Mouse (Mus musculus) CH12.LX (cell line): Measurements from ENCODE around the gene Tpst2. TPM values are rescaled to one million over a fixed set of nuclear protein-coding genes. Genes with fewer than 3 reads are reported as not detected.
A peak's percentile ranks its signal among the peaks of the same experiment; 100 is the strongest.

Experiments
- DNase-seq: peaks from one replicate; pipeline ENCODE4 v3.0.0-alpha.2; 2013; ENCODE audit errors: extremely low read depth
- H3K27ac ChIP-seq: 2 replicates; pipeline ENCODE4 v1.5.1; 2012; ENCODE audit warnings: low read depth, mild to moderate bottlenecking, control low read depth, moderate library complexity; ENCODE audit not compliant: insufficient read depth
- H3K27me3 ChIP-seq: replicated peaks from 2 replicates; pipeline ENCODE3; 2012; ENCODE audit warnings: inconsistent platforms
- H3K36me3 ChIP-seq, 2 experiments: replicated peaks in 1 of 2; 2 replicates each; pipeline versions ENCODE3 to v1.6.1; 2012; ENCODE audit warnings: inconsistent platforms in 1 of 2, low read length in 1 of 2, mild to moderate bottlenecking in 1 of 2, mixed read lengths in 1 of 2, moderate library complexity in 1 of 2; ENCODE audit not compliant: control insufficient read depth in 1 of 2, insufficient read depth in 1 of 2
- H3K4me1 ChIP-seq, 2 experiments: 2 replicates each; pipeline ENCODE4 v1.6.1; 2012; ENCODE audit warnings: inconsistent platforms in 1 of 2, moderate library complexity in 1 of 2; ENCODE audit not compliant: insufficient read depth in 2 of 2, control insufficient read depth in 1 of 2
- H3K4me2 ChIP-seq: 2 replicates; pipeline ENCODE4 v1.6.1; 2012; ENCODE audit warnings: low read depth, mild to moderate bottlenecking, control low read depth; ENCODE audit not compliant: poor library complexity, insufficient read depth, severe bottlenecking
- H3K4me3 ChIP-seq, 3 experiments: fragments of 150-350 bp in 1 of 3; sonication (generic) in 1 of 3; replicated peaks in 1 of 3; 2 replicates each; pipeline versions ENCODE3 to v1.5.1; 2011 to 2012; ENCODE audit warnings: low read depth in 2 of 3, low read length in 2 of 3, mild to moderate bottlenecking in 2 of 3, moderate library complexity in 2 of 3, control low read depth in 1 of 3, improper control_type of control experiment in 1 of 3, inconsistent platforms in 1 of 3, mixed read lengths in 1 of 3; ENCODE audit not compliant: poor library complexity in 1 of 3
- H3K79me2 ChIP-seq: replicated peaks from 2 replicates; pipeline ENCODE4 v1.6.1; 2012; ENCODE audit warnings: mild to moderate bottlenecking, moderate library complexity; ENCODE audit not compliant: control insufficient read depth, poor library complexity, insufficient read depth, severe bottlenecking; ENCODE audit errors: extremely low read depth
- H3K9ac ChIP-seq: 2 replicates; pipeline ENCODE4 v1.6.1; 2012; ENCODE audit warnings: low read depth, mild to moderate bottlenecking, control low read depth, moderate library complexity; ENCODE audit not compliant: insufficient read depth
- H3K9me3 ChIP-seq: replicated peaks from 2 replicates; pipeline ENCODE3; 2012; ENCODE audit warnings: low read length, inconsistent platforms, mixed read lengths
- BHLHE40 ChIP-seq: IDR thresholded peaks from 2 replicates; pipeline ENCODE4 v1.6.1; 2011; ENCODE audit warnings: mild to moderate bottlenecking, low read depth, low read length, improper control_type of control experiment
- CHD1 ChIP-seq: IDR thresholded peaks from 2 replicates; pipeline ENCODE4 v1.6.1; 2012; ENCODE audit warnings: low read depth, low read length, improper control_type of control experiment, inconsistent platforms
- CHD2 ChIP-seq: IDR thresholded peaks from 2 replicates; pipeline ENCODE4 v1.6.1; 2011; ENCODE audit warnings: low read length, improper control_type of control experiment
- CTCF ChIP-seq, 2 experiments: IDR thresholded peaks in 1 of 2; conservative IDR thresholded peaks in 1 of 2; 2 replicates each; pipeline ENCODE4 v1.5.1; 2011 to 2012; ENCODE audit warnings: low read depth in 2 of 2, low read length in 2 of 2, improper control_type of control experiment in 1 of 2, inconsistent platforms in 1 of 2, mild to moderate bottlenecking in 1 of 2, moderate library complexity in 1 of 2
- E2F4 ChIP-seq: IDR thresholded peaks from 2 replicates; pipeline ENCODE4 v1.6.1; 2011; ENCODE audit warnings: low read depth, low read length, improper control_type of control experiment; ENCODE audit not compliant: insufficient replicate concordance
- EP300 ChIP-seq: IDR thresholded peaks from 2 replicates; pipeline ENCODE4 v1.6.1; 2011; ENCODE audit warnings: low read length, improper control_type of control experiment
- ETS1 ChIP-seq: conservative IDR thresholded peaks from 2 replicates; pipeline ENCODE4 v1.6.1; 2012; ENCODE audit warnings: low read depth, mild to moderate bottlenecking, inconsistent platforms, low read length, improper control_type of control experiment, moderate library complexity
- GABPA ChIP-seq: IDR thresholded peaks from 2 replicates; pipeline ENCODE4 v1.6.1; 2012; ENCODE audit warnings: low read depth, low read length, improper control_type of control experiment, inconsistent platforms; ENCODE audit not compliant: insufficient replicate concordance
- HCFC1 ChIP-seq: IDR thresholded peaks from 2 replicates; pipeline ENCODE4 v1.6.1; 2012; ENCODE audit warnings: low read depth, mild to moderate bottlenecking, inconsistent platforms, low read length, improper control_type of control experiment
- IRF4 ChIP-seq: IDR thresholded peaks from 2 replicates; pipeline ENCODE4 v1.6.1; 2014; ENCODE audit warnings: low read depth, mild to moderate bottlenecking, inconsistent platforms, low read length, improper control_type of control experiment
- JUN ChIP-seq: IDR thresholded peaks from 2 replicates; pipeline ENCODE4 v1.6.1; 2011; ENCODE audit warnings: low read depth, mild to moderate bottlenecking, low read length, improper control_type of control experiment, moderate library complexity; ENCODE audit not compliant: insufficient read depth
- JUND ChIP-seq: conservative IDR thresholded peaks from 2 replicates; pipeline ENCODE4 v1.6.1; 2011; ENCODE audit warnings: low read depth, low read length, improper control_type of control experiment
- KAT2A ChIP-seq: IDR thresholded peaks from 2 replicates; pipeline ENCODE4 v1.6.1; 2012; ENCODE audit warnings: low read length, improper control_type of control experiment, inconsistent platforms; ENCODE audit not compliant: insufficient replicate concordance
- MAFK ChIP-seq: IDR thresholded peaks from 2 replicates; pipeline ENCODE4 v1.6.1; 2011; ENCODE audit warnings: low read length, improper control_type of control experiment; ENCODE audit not compliant: insufficient replicate concordance
- MAX ChIP-seq: IDR thresholded peaks from 2 replicates; pipeline ENCODE4 v1.6.1; 2011; ENCODE audit warnings: low read length, improper control_type of control experiment
- MAZ ChIP-seq: IDR thresholded peaks from 2 replicates; pipeline ENCODE4 v1.6.1; 2012; ENCODE audit warnings: low read depth, mild to moderate bottlenecking, inconsistent platforms, low read length, improper control_type of control experiment, moderate library complexity
- MEF2A ChIP-seq: IDR thresholded peaks from 2 replicates; pipeline ENCODE4 v1.6.1; 2014; ENCODE audit warnings: low read depth, mild to moderate bottlenecking, inconsistent platforms, low read length, improper control_type of control experiment, borderline replicate concordance
- MXI1 ChIP-seq: IDR thresholded peaks from 2 replicates; pipeline ENCODE4 v1.6.1; 2011; ENCODE audit warnings: mild to moderate bottlenecking, low read depth, low read length, improper control_type of control experiment
- MYC ChIP-seq: IDR thresholded peaks from 2 replicates; pipeline ENCODE4 v1.6.1; 2011; ENCODE audit warnings: low read depth, mild to moderate bottlenecking, improper control_type of control experiment, low read length
- NELFE ChIP-seq: IDR thresholded peaks from 2 replicates; pipeline ENCODE4 v1.6.1; 2011; ENCODE audit warnings: low read depth, low read length, improper control_type of control experiment
- NRF1 ChIP-seq: IDR thresholded peaks from 2 replicates; pipeline ENCODE4 v1.6.1; 2014; ENCODE audit warnings: low read depth, mild to moderate bottlenecking, inconsistent platforms, low read length, improper control_type of control experiment, moderate library complexity
- PAX5 ChIP-seq: IDR thresholded peaks from 2 replicates; pipeline ENCODE4 v1.6.1; 2012; ENCODE audit warnings: low read length, inconsistent platforms, mixed read lengths
- POLR2A ChIP-seq: IDR thresholded peaks from 2 replicates; pipeline ENCODE4 v1.6.1; 2011; ENCODE audit warnings: low read depth, mild to moderate bottlenecking, improper control_type of control experiment, low read length
- POLR2AphosphoS2 ChIP-seq: IDR thresholded peaks from 2 replicates; pipeline ENCODE4 v1.6.1; 2011; ENCODE audit warnings: low read depth, low read length, improper control_type of control experiment
- RAD21 ChIP-seq: IDR thresholded peaks from 2 replicates; pipeline ENCODE4 v1.6.1; 2011; ENCODE audit warnings: low read depth, mild to moderate bottlenecking, low read length, improper control_type of control experiment, moderate library complexity
- RCOR1 ChIP-seq: conservative IDR thresholded peaks from 2 replicates; pipeline ENCODE4 v1.6.1; 2012; ENCODE audit warnings: low read depth, mild to moderate bottlenecking, inconsistent platforms, low read length, improper control_type of control experiment
- SIN3A ChIP-seq: IDR thresholded peaks from 2 replicates; pipeline ENCODE4 v1.6.1; 2012; ENCODE audit warnings: low read length, improper control_type of control experiment, inconsistent platforms
- SMC3 ChIP-seq: IDR thresholded peaks from 2 replicates; pipeline ENCODE4 v1.6.1; 2011; ENCODE audit warnings: low read depth, low read length, improper control_type of control experiment
- TBP ChIP-seq: conservative IDR thresholded peaks from 2 replicates; pipeline ENCODE4 v1.6.1; 2011; ENCODE audit warnings: low read depth, low read length, improper control_type of control experiment
- TCF12 ChIP-seq: IDR thresholded peaks from 2 replicates; pipeline ENCODE4 v1.6.1; 2014; ENCODE audit warnings: low read depth, mild to moderate bottlenecking, inconsistent platforms, low read length, improper control_type of control experiment
- UBTF ChIP-seq: IDR thresholded peaks from 2 replicates; pipeline ENCODE4 v1.6.1; 2012; ENCODE audit warnings: low read depth, mild to moderate bottlenecking, inconsistent platforms, low read length, improper control_type of control experiment, moderate library complexity
- USF1 ChIP-seq: IDR thresholded peaks from 2 replicates; pipeline ENCODE4 v1.6.1; 2014; ENCODE audit warnings: low read depth, mild to moderate bottlenecking, inconsistent platforms, low read length, improper control_type of control experiment
- USF2 ChIP-seq: conservative IDR thresholded peaks from 2 replicates; pipeline ENCODE4 v1.6.1; 2011; ENCODE audit warnings: low read depth, low read length, improper control_type of control experiment
- ZC3H11A ChIP-seq: IDR thresholded peaks from 2 replicates; pipeline ENCODE4 v1.6.1; 2012; ENCODE audit warnings: low read depth, mild to moderate bottlenecking, inconsistent platforms, low read length, improper control_type of control experiment
- ZKSCAN1 ChIP-seq: IDR thresholded peaks from 2 replicates; pipeline ENCODE4 v1.6.1; 2012; ENCODE audit warnings: low read depth, inconsistent platforms, low read length, improper control_type of control experiment, borderline replicate concordance
- ZMIZ1 ChIP-seq: IDR thresholded peaks from 2 replicates; pipeline ENCODE4 v1.6.1; 2012; ENCODE audit warnings: low read depth, mild to moderate bottlenecking, inconsistent platforms, low read length, improper control_type of control experiment
- ZNF384 ChIP-seq: IDR thresholded peaks from 2 replicates; pipeline ENCODE4 v1.6.1; 2012; ENCODE audit warnings: low read depth, low read length, improper control_type of control experiment, inconsistent platforms
- dilution Hi-C: fragments of 300-500 bp; cut with MboI; formaldehyde crosslinking; loops from 2 replicates; pipeline ENCODE4 v1.14.3; 2020; ENCODE audit warnings: low sequenced_read_pairs; ENCODE audit not compliant: extremely low pct_unique_long_range_greater_than_20kb, extremely low pct_ligation_motif_present
- in situ Hi-C: fragments of 300-500 bp; cut with MboI; formaldehyde crosslinking; loops from 3 replicates; pipeline ENCODE4 v1.14.3; 2019; ENCODE audit warnings: low sequenced_read_pairs, low pct_ligation_motif_present, low pct_unique_long_range_greater_than_20kb, mixed read lengths
- polyA plus RNA-seq: library from polyadenylated mRNA; unstranded; fragments of >175 nt; gene quantifications from 2 replicates; pipeline ENCODE4 v1.2.1, GENCODE M21; 2012; ENCODE audit warnings: low read depth; ENCODE audit not compliant: insufficient read length
- total RNA-seq, 2 experiments: library from RNA; depleted of rRNA; stranded (reverse); fragments of 300-350 nt in 1 of 2; fragments of >200 nt in 1 of 2; gene quantifications; 2 replicates each; pipeline ENCODE4 v1.2.3; 2012 to 2014

The Tpst2 gene
- total and polyA plus RNA-seq, 3 experiments: 12.6 to 20.7 (median 15.6) TPM

DNA sequence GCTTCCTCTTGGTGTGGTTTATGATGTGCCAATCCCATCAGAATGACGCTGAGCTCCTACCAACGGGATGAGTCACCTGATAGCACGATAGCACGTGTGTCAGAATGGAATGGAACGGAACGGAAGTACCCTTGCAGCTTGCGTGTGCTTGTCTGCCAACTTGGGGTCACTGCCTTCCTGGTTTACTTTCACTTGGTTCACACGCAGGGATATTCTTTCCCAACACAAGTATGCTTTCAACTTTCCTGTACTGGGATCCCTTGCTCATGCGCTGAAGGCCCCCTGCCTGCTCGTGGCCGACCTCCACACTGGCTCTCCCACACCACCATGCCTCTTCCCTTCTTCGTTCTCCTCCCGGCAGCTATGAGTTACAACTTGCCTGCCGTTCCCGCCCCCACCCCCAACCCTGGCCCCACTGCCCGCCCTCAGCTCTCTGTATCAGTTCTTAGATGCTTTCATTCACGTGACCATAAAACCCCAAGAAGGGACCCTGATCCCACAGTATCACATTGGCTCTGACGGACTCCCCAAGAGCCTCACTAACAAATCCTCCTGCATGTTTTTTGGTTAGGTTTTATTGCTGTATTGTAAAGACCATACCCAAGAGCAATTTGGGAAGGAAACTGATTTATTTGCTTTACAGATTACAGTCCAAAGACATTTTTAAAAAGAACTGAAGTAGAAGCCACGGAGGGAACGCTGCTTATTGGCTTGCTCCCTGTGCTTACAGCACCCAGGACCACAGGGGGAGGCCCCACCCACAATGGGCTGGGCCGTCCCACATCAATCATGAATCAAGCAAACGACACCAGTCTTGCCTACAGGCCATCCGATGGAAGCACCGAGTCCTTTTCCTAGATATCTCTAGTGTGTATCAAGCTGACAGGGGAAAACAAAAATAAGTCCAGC is 48.4 kb downstream of the Tpst2 start:
- dilution Hi-C loops: no loop called here
- TF ChIP-seq KAT2A (no peak), SMC3 (peak; percentile 9; the same call in 1 of the 2 replicates), BHLHE40 (peak; percentile 75), GABPA (no peak), HCFC1 (no peak; the same call in 1 of the 2 replicates), E2F4 (no peak), NELFE (peak; percentile 57), USF1 (peak; percentile 32; the same call in 1 of the 2 replicates), USF2 (no peak), PAX5 (no peak), UBTF (no peak), ZMIZ1 (peak; percentile 74; the same call in 1 of the 2 replicates), ZC3H11A (no peak), CTCF (conservative IDR thresholded peaks at IDR 0.05 in 1 of 2, IDR thresholded peaks at IDR 0.05 in 1 of 2; ENCODE audit: low read depth in 2 of 2, low read length in 2 of 2) (no peak), RAD21 (no peak; the same call in 1 of the 2 replicates), MAFK (no peak), JUND (no peak), TCF12 (peak; percentile 65; the same call in 1 of the 2 replicates), NRF1 (peak; percentile 50), ETS1 (no peak; the same call in 1 of the 2 replicates), POLR2A (peak; percentile 58), IRF4 (peak; percentile 13; the same call in 1 of the 2 replicates), ZKSCAN1 (no peak), RCOR1 (peak; percentile 49; the same call in 1 of the 2 replicates), CHD1 (0 out of 2 replicates have a peak, but pooled peaks have one; percentile 68), MYC (peak; percentile 43; the same call in 1 of the 2 replicates), MAZ (no peak), MXI1 (peak; percentile 58), MAX (peak; percentile 67), JUN (no peak), CHD2 (peak; percentile 22; the same call in 1 of the 2 replicates), ZNF384 (no peak), EP300 (no peak), POLR2AphosphoS2 (peak; percentile 55; the same call in 1 of the 2 replicates), MEF2A (no peak; the same call in 1 of the 2 replicates), SIN3A (peak; percentile 53), TBP (peak; percentile 31; the same call in 1 of the 2 replicates)

More for the DNA sequence above, 48.4 kb downstream of the Tpst2 start:
- peak overlapping the region; percentile 87 for H3K4me2 ChIP-seq
- in situ Hi-C loops: loop anchor here (10.0 kb wide), 1 partner anchor 50 kb away; the partner anchor contains the start of gene Tpst2
- peak; percentile 86 for DNase-seq
- H3K27me3 ChIP-seq: peaks cover 26% of the 10 kb centered on the region
- peak overlapping the region; percentile 30; the same call in 1 of the 2 replicates for H3K27ac ChIP-seq
- peaks cover 17% of the 10 kb centered on the region for H3K79me2 ChIP-seq
- H3K9ac ChIP-seq: peak overlapping the region; percentile 50
- H3K9me3 ChIP-seq: peaks cover 4% of the 10 kb centered on the region
- peak overlapping the region; percentile 56 to 100 (median 84) for H3K4me3 ChIP-seq
- peaks cover 19 to 26% of the 10 kb centered on the region in 2 experiments for H3K36me3 ChIP-seq
- peaks cover 3 to 27% of the 10 kb centered on the region in 2 experiments; a peak in 3 of 4 replicates for H3K4me1 ChIP-seq
